Mouse (Mus musculus) forebrain, embryonic 15.5 days (tissue): ENCODE data around the gene Dcaf7. TPM values are rescaled to one million over a fixed set of nuclear protein-coding genes. Genes with fewer than 3 reads are reported as not detected.

Experiments
- ATAC-seq: fragments of 200-750 bp; cut with Nextera tagmentation; replicated peaks from 2 replicates; pipeline ENCODE4 v1.8.0; 2017; ENCODE audit warnings: mild to moderate bottlenecking, moderate TSS enrichment, moderate library complexity
- H3K27ac ChIP-seq: fragments of 300-500 bp; sonication (generic); replicated peaks from 2 replicates; pipeline ENCODE4 v1.5.1; 2015; ENCODE audit warnings: mild to moderate bottlenecking, inconsistent platforms
- H3K27me3 ChIP-seq: fragments of 300-500 bp; sonication (generic); 2 replicates; pipeline ENCODE4 v1.6.1; 2015; ENCODE audit warnings: inconsistent platforms
- H3K36me3 ChIP-seq: fragments of 300-500 bp; sonication (generic); 2 replicates; pipeline ENCODE4 v1.6.1; 2015; ENCODE audit warnings: mild to moderate bottlenecking, inconsistent platforms
- H3K4me1 ChIP-seq: fragments of 300-500 bp; sonication (generic); 2 replicates; pipeline ENCODE4 v1.6.1; 2015; ENCODE audit warnings: inconsistent platforms
- H3K4me2 ChIP-seq: fragments of 300-500 bp; sonication (generic); replicated peaks from 2 replicates; pipeline ENCODE4 v1.6.1; 2015; ENCODE audit warnings: mild to moderate bottlenecking, inconsistent platforms
- H3K4me3 ChIP-seq: fragments of 300-500 bp; sonication (generic); 2 replicates; pipeline ENCODE4 v1.5.1; 2015; ENCODE audit warnings: mild to moderate bottlenecking, inconsistent platforms
- H3K9ac ChIP-seq: fragments of 300-500 bp; sonication (generic); replicated peaks from 2 replicates; pipeline ENCODE4 v1.6.1; 2015; ENCODE audit warnings: mild to moderate bottlenecking, inconsistent platforms
- H3K9me3 ChIP-seq: fragments of 300-500 bp; sonication (generic); 2 replicates; pipeline ENCODE4 v1.6.1; 2016; ENCODE audit warnings: inconsistent platforms
- WGBS: fragments of 180-500 bp; shearing (Covaris S2); methylation state at CpG from one replicate; pipeline ENCODE4 v1.1.7; 2015; ENCODE audit warnings: mixed read lengths; 5-methylcytosine and 5-hydroxymethylcytosine counted together
- polyA plus RNA-seq: library from polyadenylated mRNA; unstranded; fragments of >200 nt; fragmentation: Nextera tagmentation; extraction: Ambion mirVana; gene quantifications from 2 replicates; pipeline ENCODE4 v1.2.1, GENCODE M21; 2015

Gene Dcaf7
- polyA plus RNA-seq, 1 experiment from 2014 or later: 120 TPM

GRCm38 (mm10) chr11:106073774-106074173, 37.1 kb downstream of the Dcaf7 start:
- Histone ChIP-seq H3K9ac (no peak overlapping the region), H3K27me3 (no peaks in the 10 kb centered on the region), H3K27ac (no peak overlapping the region), H3K36me3 (peaks cover 17% of the 10 kb centered on the region), H3K4me1 (no peaks in the 10 kb centered on the region), H3K9me3 (no peaks in the 10 kb centered on the region), H3K4me3 (no peak overlapping the region), H3K4me2 (no peak overlapping the region)
- WGBS: 82% methylated on average over 3 of the region's 3 CpGs
- ATAC-seq: no peak

- no peak overlapping the region for H3K4me2 ChIP-seq
- ATAC-seq: no peak
- 4% methylated on average over 4 of the region's 4 CpGs for WGBS
- H3K9me3 ChIP-seq: no peaks in the 10 kb centered on the region
- no peaks in the 10 kb centered on the region for H3K4me1 ChIP-seq
- no peak overlapping the region for H3K4me3 ChIP-seq
- no peaks in the 10 kb centered on the region for H3K27me3 ChIP-seq
- H3K36me3 ChIP-seq: peaks cover 17% of the 10 kb centered on the region
- no peak overlapping the region for H3K9ac ChIP-seq
- H3K27ac ChIP-seq: no peak overlapping the region
These were observed 39.6 kb downstream of the Dcaf7 start for GRCm38 (mm10) chr11:106076321-106076720.

GRCm38 (mm10) chr11:106083708-106084701, 47.3 kb downstream of the Dcaf7 start, which contains the start of gene Map3k3:
Map3k3 (plus strand) TSS chr11:106084613.
- under 1% methylated on average over 69 of the region's 69 CpGs for WGBS
- ATAC-seq: peak; percentile 98
- Histone ChIP-seq H3K36me3 (no peaks in the 10 kb centered on the region), H3K27me3 (no peaks in the 10 kb centered on the region), H3K4me2 (peak within 1 kb of the TSS; percentile 71), H3K9ac (peak within 1 kb of the TSS; percentile 89), H3K27ac (peak within 1 kb of the TSS; percentile 97), H3K4me3 (peak within 1 kb of the TSS; percentile 71), H3K9me3 (no peaks in the 10 kb centered on the region), H3K4me1 (peaks cover 20% of the 10 kb centered on the region)

GRCm38 (mm10) chr11:106084911-106085561, 48.4 kb downstream of the Dcaf7 start:
- Histone ChIP-seq H3K27me3 (no peaks in the 10 kb centered on the region), H3K4me1 (peaks cover 20% of the 10 kb centered on the region), H3K4me2 (peak overlapping the region; percentile 62), H3K36me3 (no peaks in the 10 kb centered on the region), H3K9ac (peak overlapping the region; percentile 89), H3K9me3 (no peaks in the 10 kb centered on the region), H3K27ac (peak overlapping the region; percentile 97), H3K4me3 (peak overlapping the region; percentile 71)
- WGBS: 0% methylated on average over 61 of the region's 61 CpGs
- ATAC-seq: peak; percentile 57

GRCm38 (mm10) chr11:106098223-106098622, 61.6 kb downstream of the Dcaf7 start:
- H3K27me3 ChIP-seq: no peaks in the 10 kb centered on the region
- H3K4me3 ChIP-seq: no peak overlapping the region
- no peaks in the 10 kb centered on the region for H3K9me3 ChIP-seq
- no peak for ATAC-seq
- peaks cover 2% of the 10 kb centered on the region; the same call in 1 of the 2 replicates for H3K36me3 ChIP-seq
- H3K4me2 ChIP-seq: no peak overlapping the region
- H3K9ac ChIP-seq: no peak overlapping the region
- no peaks in the 10 kb centered on the region for H3K4me1 ChIP-seq
- 97% methylated on average over 1 of the region's 1 CpGs for WGBS
- H3K27ac ChIP-seq: no peak overlapping the region

- Histone ChIP-seq H3K27me3 (no peaks in the 10 kb centered on the region), H3K27ac (no peak overlapping the region), H3K4me3 (no peak overlapping the region), H3K4me1 (no peaks in the 10 kb centered on the region), H3K9ac (no peak overlapping the region), H3K36me3 (peaks cover 7% of the 10 kb centered on the region), H3K4me2 (no peak overlapping the region), H3K9me3 (no peaks in the 10 kb centered on the region)
- no peak for ATAC-seq
- 93% methylated on average over 3 of the region's 3 CpGs for WGBS
These were observed 66.2 kb downstream of the Dcaf7 start for GRCm38 (mm10) chr11:106102866-106103265.

- H3K36me3 ChIP-seq: peaks cover 7% of the 10 kb centered on the region
- 90% methylated on average over 7 of the region's 8 CpGs for WGBS
- H3K9ac ChIP-seq: no peak overlapping the region
- H3K4me3 ChIP-seq: no peak overlapping the region
- H3K27ac ChIP-seq: no peak overlapping the region
- no peaks in the 10 kb centered on the region for H3K9me3 ChIP-seq
- H3K27me3 ChIP-seq: no peaks in the 10 kb centered on the region
- ATAC-seq: no peak
- no peaks in the 10 kb centered on the region for H3K4me1 ChIP-seq
- H3K4me2 ChIP-seq: no peak overlapping the region
These were observed 69.4 kb downstream of the Dcaf7 start for GRCm38 (mm10) chr11:106106047-106106587.

Other genes with a start within 250 kb of the Dcaf7 start
- 32.3 and 32.5 TPM in 2 replicates for gene Cyb561, start 83.5 kb upstream of the Dcaf7 start, polyA plus RNA-seq
- 2.3 and 2.5 TPM in 2 replicates for gene Ace, start 68.9 kb upstream of the Dcaf7 start, polyA plus RNA-seq
- gene Ace3, start 42.2 kb upstream of the Dcaf7 start, polyA plus RNA-seq: 0.08 TPM in 1 of 2 replicates, not detected in the other
- gene Kcnh6, start 28.7 kb upstream of the Dcaf7 start, polyA plus RNA-seq: 0.57 and 0.59 TPM in 2 replicates
- gene Taco1, start 29.2 kb downstream of the Dcaf7 start, polyA plus RNA-seq: 7.2 and 7.3 TPM in 2 replicates
- gene Map3k3, start 47.7 kb downstream of the Dcaf7 start, polyA plus RNA-seq: 14.2 TPM in 2 replicates
- gene Gm10840, start 124.0 kb downstream of the Dcaf7 start, polyA plus RNA-seq: 0.74 and 1.3 TPM in 2 replicates
- 222 and 233 TPM in 2 replicates for gene Limd2, start 124.0 kb downstream of the Dcaf7 start, polyA plus RNA-seq
- gene Strada, start 165.3 kb downstream of the Dcaf7 start, polyA plus RNA-seq: 30.1 and 32.2 TPM in 2 replicates
- 88.5 and 97.6 TPM in 2 replicates for gene Ccdc47, start 179.5 kb downstream of the Dcaf7 start, polyA plus RNA-seq
- gene Ddx42, start 180.1 kb downstream of the Dcaf7 start, polyA plus RNA-seq: 102 and 103 TPM in 2 replicates
- gene Ftsj3, start 219.2 kb downstream of the Dcaf7 start, polyA plus RNA-seq: 39.2 and 39.7 TPM in 2 replicates
- 274 and 283 TPM in 2 replicates for gene Psmc5, start 219.3 kb downstream of the Dcaf7 start, polyA plus RNA-seq
- 12.7 and 13.2 TPM in 2 replicates for gene Smarcd2, start 236.1 kb downstream of the Dcaf7 start, polyA plus RNA-seq
- 0.08 and 0.10 TPM in 2 replicates for gene Tcam1, start 239.8 kb downstream of the Dcaf7 start, polyA plus RNA-seq